Mouse (Mus musculus) kidney, postnatal 0 days (tissue): ENCODE measurements around the gene Eif4a3. TPM values are rescaled to one million over a fixed set of nuclear protein-coding genes. Genes with fewer than 3 reads are reported as not detected.
A peak's percentile ranks its signal among the peaks of the same experiment; 100 is the strongest.
"Not testable (repeated sequence)": the region's sequence is repeated elsewhere in the genome, so short reads cannot be mapped to it uniquely, and the experiment has no call there.

Source experiments
- ATAC-seq: fragments of 200-750 bp; cut with Nextera tagmentation; replicated peaks from 2 replicates; pipeline ENCODE4 v1.8.0; 2017; ENCODE audit warnings: low read depth, moderate number of reproducible peaks, moderate TSS enrichment, moderate library complexity; ENCODE audit not compliant: low FRiP score
- DNase-seq: peaks from one replicate; pipeline ENCODE4 v3.0.0-alpha.2; 2016; ENCODE audit warnings: low spot score
- H3K27ac ChIP-seq: fragments of 300-500 bp; sonication (generic); 2 replicates; pipeline ENCODE4 v1.5.1; 2014; ENCODE audit warnings: mild to moderate bottlenecking
- H3K27me3 ChIP-seq: fragments of 300-500 bp; sonication (generic); 2 replicates; pipeline ENCODE4 v1.6.1; 2014; ENCODE audit warnings: low read length, mixed read lengths; ENCODE audit not compliant: insufficient read depth
- H3K36me3 ChIP-seq: fragments of 300-500 bp; sonication (generic); 2 replicates; pipeline ENCODE4 v1.6.1; 2014; ENCODE audit warnings: low read length, mixed read lengths; ENCODE audit not compliant: insufficient read depth
- H3K4me1 ChIP-seq: fragments of 300-500 bp; sonication (generic); replicated peaks from 2 replicates; pipeline ENCODE4 v1.6.1; 2014; ENCODE audit warnings: antibody characterized with exemption, low read length, mixed read lengths; ENCODE audit not compliant: insufficient read depth
- H3K4me2 ChIP-seq: fragments of 300-500 bp; sonication (generic); 2 replicates; pipeline ENCODE4 v1.6.1; 2014; ENCODE audit warnings: mild to moderate bottlenecking, low read length, moderate library complexity, mixed read lengths
- H3K4me3 ChIP-seq: fragments of 300-500 bp; sonication (generic); replicated peaks from 2 replicates; pipeline ENCODE4 v1.5.1; 2014; ENCODE audit warnings: low read depth, low read length
- H3K9ac ChIP-seq: fragments of 300-500 bp; sonication (generic); 2 replicates; pipeline ENCODE4 v1.6.1; 2014; ENCODE audit warnings: low read depth, low read length
- H3K9me3 ChIP-seq: fragments of 300-500 bp; sonication (generic); replicated peaks from 2 replicates; pipeline ENCODE4 v1.6.1; 2016; ENCODE audit warnings: low read length, inconsistent platforms, mixed read lengths
- CTCF ChIP-seq: IDR thresholded peaks from 2 replicates; pipeline ENCODE4 v1.5.1; 2016; ENCODE audit warnings: antibody characterized with exemption, low read depth, mild to moderate bottlenecking, moderate library complexity
- WGBS: fragments of 180-500 bp; shearing (Covaris S2); extraction: QIAGEN DNeasy Blood & Tissue Kit; methylation state at CpG from one replicate; pipeline ENCODE4 v1.1.7; 2014; 5-methylcytosine and 5-hydroxymethylcytosine counted together
- polyA plus RNA-seq: library from polyadenylated mRNA; unstranded; fragments of >200 nt; fragmentation: Nextera tagmentation; extraction: Ambion mirVana; gene quantifications from 2 replicates; pipeline ENCODE4 v1.2.1, GENCODE M21; 2015

The Eif4a3 gene
- polyA plus RNA-seq, 1 experiment from 2014 or later, result 260 TPM

DNA sequence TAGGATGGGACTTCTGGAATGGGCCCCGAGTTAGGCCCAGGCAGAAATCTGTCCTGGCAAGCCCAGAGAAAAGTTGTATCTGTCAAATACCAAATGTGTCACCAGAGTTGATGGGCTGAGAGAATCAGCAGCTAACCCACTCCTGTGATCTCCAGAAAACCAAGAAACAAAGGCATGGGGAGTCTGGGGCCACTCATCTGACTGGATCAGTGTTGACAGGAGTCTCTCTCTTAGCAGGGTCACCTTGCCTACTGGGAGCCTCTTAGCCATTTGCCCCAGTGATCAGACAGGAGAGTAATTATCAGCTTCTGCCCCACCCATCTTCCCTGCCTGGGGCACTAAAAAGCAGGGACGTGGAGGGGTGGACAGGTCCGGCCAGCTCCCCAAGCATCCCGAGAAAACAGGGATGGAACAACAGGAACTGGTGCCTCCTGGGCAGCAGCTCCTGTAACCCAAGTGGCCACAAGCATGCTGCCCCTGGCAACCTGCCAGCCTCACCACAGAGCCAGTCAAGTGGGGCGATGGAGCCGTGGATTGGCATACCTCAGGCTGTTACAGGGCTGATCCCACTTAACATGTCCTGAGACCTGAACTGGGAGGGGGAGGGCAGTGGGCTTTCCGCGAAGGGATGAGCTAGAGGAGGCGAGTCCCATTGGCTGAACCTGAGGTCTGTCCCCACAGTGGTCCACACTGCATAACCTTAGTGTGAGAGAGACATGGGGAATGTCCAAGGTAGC is 13.9 kb downstream of the Eif4a3 start:
- H3K4me1 ChIP-seq, result no peaks in the 10 kb centered on the region
- H3K9me3 ChIP-seq, result no peaks in the 10 kb centered on the region
- H3K27ac ChIP-seq, result no peak overlapping the region
- H3K27me3 ChIP-seq, result no peaks in the 10 kb centered on the region
- no peak overlapping the region for H3K4me3 ChIP-seq
- no peak overlapping the region for H3K4me2 ChIP-seq
- 44% methylated on average over 9 of the region's 9 CpGs for WGBS
- H3K9ac ChIP-seq, result no peak overlapping the region
- TF ChIP-seq CTCF, result no peak
- ATAC-seq (peak; percentile 42; the same call in 1 of the 2 replicates), DNase-seq (no peak)
- peaks cover 48% of the 10 kb centered on the region for H3K36me3 ChIP-seq

DNA sequence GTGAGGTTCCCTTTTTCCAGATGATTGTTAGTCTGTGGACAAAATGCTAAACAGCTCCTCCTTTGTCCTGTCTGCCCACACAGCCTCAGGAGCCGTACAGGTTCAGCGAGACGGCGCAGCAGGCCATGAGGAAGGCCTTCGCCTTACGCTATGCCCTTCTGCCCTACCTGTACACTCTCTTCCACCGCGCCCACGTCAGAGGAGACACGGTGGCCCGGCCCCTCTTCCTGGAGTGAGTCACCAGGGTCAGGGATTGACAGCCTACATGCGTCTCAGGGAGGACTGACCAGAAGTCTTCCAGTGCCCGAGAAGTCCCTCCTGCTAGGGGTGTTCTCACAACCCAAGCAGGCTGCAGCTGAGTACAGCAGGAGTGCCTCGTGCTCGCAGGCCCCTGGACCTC is 18.9 kb downstream of the Eif4a3 start:
- H3K36me3 ChIP-seq, result peaks cover 21% of the 10 kb centered on the region; the same call in 1 of the 2 replicates
- 76% methylated on average over 15 of the region's 15 CpGs for WGBS
- no peak for TF ChIP-seq CTCF
- no peaks in the 10 kb centered on the region for H3K9me3 ChIP-seq
- H3K27ac ChIP-seq, result no peak overlapping the region
- no peak for DNase-seq
- no peaks in the 10 kb centered on the region for H3K27me3 ChIP-seq
- no peak overlapping the region for H3K9ac ChIP-seq
- no peak overlapping the region for H3K4me3 ChIP-seq
- no peaks in the 10 kb centered on the region for H3K4me1 ChIP-seq
- H3K4me2 ChIP-seq, result no peak overlapping the region
- ATAC-seq, result 0 out of 2 replicates have a peak, but pooled peaks have one; percentile 12

DNA sequence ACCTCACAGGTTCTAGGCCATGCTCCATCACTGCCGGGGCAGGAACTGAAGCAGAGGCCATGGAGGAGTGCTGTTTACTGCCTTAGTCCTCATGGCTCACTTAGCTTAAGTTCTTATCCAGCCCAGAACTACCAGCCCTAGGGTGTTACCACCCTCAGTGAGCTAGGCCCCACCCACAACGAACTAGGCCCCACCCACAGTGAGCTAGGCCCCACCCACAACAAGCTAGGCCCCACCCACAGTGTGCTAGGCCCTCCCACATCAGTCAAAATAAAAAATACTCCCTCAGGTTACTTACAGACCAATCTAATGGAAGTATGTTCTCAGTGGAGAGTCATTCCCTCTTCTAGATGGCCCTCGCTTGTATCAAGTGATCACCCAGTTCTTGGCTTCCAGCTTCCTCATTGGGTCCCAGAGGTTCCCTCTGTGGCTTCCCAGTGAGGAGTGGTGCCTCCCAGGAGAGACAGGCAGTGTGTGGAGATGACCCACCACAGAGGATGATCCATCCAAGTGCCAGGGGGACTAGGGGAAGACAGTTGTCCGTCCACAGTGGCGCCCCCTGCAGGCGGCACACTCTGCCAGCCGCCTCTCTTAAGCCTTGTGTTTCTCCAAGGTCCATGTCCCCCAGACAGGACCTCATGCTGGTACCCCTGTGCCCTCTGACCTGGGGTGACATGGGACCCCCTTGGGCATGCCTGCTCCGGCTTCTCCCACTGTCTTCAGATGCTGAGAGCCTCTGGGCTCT is 26.5 kb downstream of the Eif4a3 start:
- no peak overlapping the region for H3K4me2 ChIP-seq
- TF ChIP-seq CTCF, result peak; percentile 37; the same call in 1 of the 2 replicates
- no peaks in the 10 kb centered on the region for H3K9me3 ChIP-seq
- no peak for ATAC-seq
- H3K36me3 ChIP-seq, result peaks cover 14% of the 10 kb centered on the region; the same call in 1 of the 2 replicates
- no peak overlapping the region for H3K9ac ChIP-seq
- DNase-seq, result no peak
- no peak overlapping the region for H3K27ac ChIP-seq
- WGBS, result 91% methylated on average over 8 of the region's 8 CpGs
- H3K4me1 ChIP-seq, result no peaks in the 10 kb centered on the region
- H3K4me3 ChIP-seq, result no peak overlapping the region
- H3K27me3 ChIP-seq, result no peaks in the 10 kb centered on the region

DNA sequence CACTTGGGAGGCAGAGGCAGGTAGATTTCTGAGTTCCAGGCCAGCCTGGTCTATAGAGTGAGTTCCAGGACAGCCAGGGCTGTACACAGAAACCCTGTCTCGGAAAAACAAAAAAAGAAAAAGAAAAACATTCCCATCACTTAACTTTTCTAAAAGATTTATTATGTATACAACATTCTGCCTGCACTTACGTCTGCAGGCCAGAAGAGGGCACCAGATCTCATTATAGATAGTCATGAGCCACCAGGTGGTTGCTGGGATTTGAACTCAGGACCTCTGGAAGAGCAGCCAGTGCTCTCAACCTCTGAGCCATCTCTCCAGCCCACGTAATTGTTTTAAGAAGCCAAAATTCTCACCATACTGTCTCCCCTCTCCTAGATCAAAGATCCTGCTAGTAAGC is 27.4 kb downstream of the Eif4a3 start:
- peaks cover 14% of the 10 kb centered on the region; the same call in 1 of the 2 replicates for H3K36me3 ChIP-seq
- TF ChIP-seq CTCF, result peak; percentile 72
- 68% methylated on average over 3 of the region's 3 CpGs for WGBS
- not testable (repeated sequence) for H3K4me2 ChIP-seq, H3K9me3 ChIP-seq, H3K27ac ChIP-seq, H3K4me1 ChIP-seq, H3K27me3 ChIP-seq, ATAC-seq, H3K9ac ChIP-seq, DNase-seq, H3K4me3 ChIP-seq

DNA sequence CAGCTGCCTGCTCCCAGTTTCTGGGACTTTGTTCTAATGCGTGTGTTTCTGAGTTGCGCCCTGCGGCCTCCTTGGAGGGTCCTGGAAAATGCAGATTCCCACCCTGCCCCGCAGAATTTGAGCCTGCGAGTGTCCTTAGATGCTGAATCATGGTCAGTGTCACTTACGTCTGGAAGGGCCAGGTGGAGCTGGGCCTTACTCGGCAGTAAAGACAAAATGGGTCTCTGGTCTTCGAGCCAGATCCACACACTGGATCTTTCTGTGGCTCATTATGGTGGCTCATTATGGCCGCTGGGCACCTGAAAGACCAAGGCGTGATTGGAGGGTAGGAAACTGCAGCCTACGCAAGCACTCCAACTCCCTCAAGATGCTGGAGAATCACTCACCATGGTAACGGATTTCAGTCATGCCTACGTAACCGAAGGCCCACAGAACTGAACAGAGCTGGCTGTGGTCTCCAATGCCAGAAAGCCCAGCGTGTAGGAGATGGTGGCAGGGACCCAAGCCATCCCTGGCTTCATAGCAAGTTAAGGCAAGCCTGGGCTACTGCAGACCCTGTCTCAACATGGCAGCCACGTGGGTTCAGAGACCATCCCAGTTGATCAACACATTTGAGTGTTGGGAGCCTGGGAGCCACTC is 31.2 kb downstream of the Eif4a3 start:
- Histone ChIP-seq H3K9me3 (no peaks in the 10 kb centered on the region), H3K4me3 (peak overlapping the region; percentile 67), H3K4me2 (peak overlapping the region; percentile 99), H3K27me3 (no peaks in the 10 kb centered on the region), H3K36me3 (0 out of 2 replicates have a peak, but pooled peaks cover 3% of the 10 kb centered on the region), H3K27ac (no peak overlapping the region; the same call in 1 of the 2 replicates), H3K9ac (peak overlapping the region; percentile 73), H3K4me1 (no peaks in the 10 kb centered on the region)
- no peak for TF ChIP-seq CTCF
- no peak for ATAC-seq
- WGBS, result 75% methylated on average over 16 of the region's 16 CpGs
- no peak for DNase-seq

DNA sequence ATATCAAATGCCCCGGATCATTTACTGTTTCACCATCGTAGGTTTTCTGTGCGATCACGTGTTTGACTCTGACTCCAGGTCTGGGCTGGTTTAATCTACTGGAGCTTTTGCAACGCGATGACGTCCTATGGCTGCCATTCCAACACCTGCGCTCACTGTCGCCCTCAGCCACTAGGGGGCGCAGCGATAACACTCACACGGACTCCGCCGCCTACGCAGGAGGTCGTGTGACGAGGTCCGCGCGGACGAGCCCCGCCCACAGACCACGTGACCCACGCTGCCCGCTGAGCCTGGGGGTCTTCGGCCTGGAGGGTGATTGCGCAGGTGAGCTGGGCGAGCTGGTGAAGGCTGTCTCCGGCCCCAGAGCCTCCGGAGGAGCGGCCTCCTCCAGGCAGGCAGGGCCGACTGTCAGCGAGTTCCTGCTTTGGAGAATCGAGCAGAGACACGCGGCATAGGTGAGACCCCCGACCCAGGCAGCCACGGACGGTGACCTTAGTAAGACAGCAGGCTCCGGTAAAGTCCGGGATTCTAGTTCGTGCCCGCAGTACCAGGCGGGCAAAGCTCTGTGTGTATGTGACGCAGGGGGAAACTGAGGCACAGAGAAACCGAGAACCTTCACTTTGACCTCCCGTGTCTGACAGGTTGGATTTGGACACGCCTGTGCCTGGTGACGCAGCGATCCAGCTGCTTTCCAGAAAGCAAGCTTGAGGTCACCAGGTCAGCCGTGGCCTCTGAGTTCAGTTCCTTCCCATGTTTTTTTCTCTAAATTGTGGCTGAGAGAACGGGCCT is 31.9 kb downstream of the Eif4a3 start, which contains the start of gene Gaa:
TSS of gene Gaa (plus strand) at position 120 of the 789 bp plus-strand sequence.
- Histone ChIP-seq H3K36me3 (0 out of 2 replicates have a peak, but pooled peaks cover 3% of the 10 kb centered on the region), H3K9ac (peak within 1 kb of the TSS; percentile 73), H3K9me3 (no peaks in the 10 kb centered on the region), H3K4me2 (peak within 1 kb of the TSS; percentile 99), H3K4me1 (no peaks in the 10 kb centered on the region), H3K4me3 (peak within 1 kb of the TSS; percentile 67), H3K27ac (peak within 1 kb of the TSS; percentile 48), H3K27me3 (no peaks in the 10 kb centered on the region)
- ATAC-seq, result peak; percentile 68
- WGBS, result 3% methylated on average over 52 of the region's 52 CpGs
- peak; percentile 100 for TF ChIP-seq CTCF
- DNase-seq, result peak; percentile 93
